Mouse (Mus musculus) heart, adult 2 months (tissue): Measurements from ENCODE around the gene Tmem240. TPM values are rescaled to one million over a fixed set of nuclear protein-coding genes. Genes with fewer than 3 reads are reported as not detected.

Source experiments
- DNase-seq, 2 experiments: peaks; one replicate each; pipeline ENCODE4 v3.0.0; 2021
- H3K27ac ChIP-seq: fragments of 200-600 bp; 2 replicates; pipeline ENCODE4 v1.8.1; 2022
- H3K27me3 ChIP-seq: fragments of 200-500 bp; 2 replicates; pipeline ENCODE4 v1.6.1; 2012; ENCODE audit warnings: mild to moderate bottlenecking, low read length, inconsistent platforms, mixed read lengths; ENCODE audit not compliant: control insufficient read depth, insufficient read depth
- H3K36me3 ChIP-seq: fragments of 200-500 bp; 2 replicates; pipeline ENCODE4 v1.6.1; 2012; ENCODE audit warnings: low read length, inconsistent platforms; ENCODE audit not compliant: control insufficient read depth, insufficient read depth
- H3K4me1 ChIP-seq: fragments of 200-500 bp; 2 replicates; pipeline ENCODE4 v1.6.1; 2011; ENCODE audit warnings: low read length; ENCODE audit not compliant: control insufficient read depth, insufficient read depth
- H3K4me3 ChIP-seq: fragments of 200-600 bp; 2 replicates; pipeline ENCODE4 v1.8.1; 2022
- H3K79me2 ChIP-seq: fragments of 200-500 bp; replicated peaks from 2 replicates; pipeline ENCODE4 v1.6.1; 2012; ENCODE audit warnings: mild to moderate bottlenecking, inconsistent platforms, low read length, moderate library complexity, mixed read lengths; ENCODE audit not compliant: control insufficient read depth, insufficient read depth
- H3K9ac ChIP-seq: fragments of 200-500 bp; 2 replicates; pipeline ENCODE4 v1.6.1; 2012; ENCODE audit warnings: low read depth, mild to moderate bottlenecking, control low read depth, inconsistent platforms, low read length, mixed read lengths
- CTCF ChIP-seq: fragments of 200-600 bp; IDR thresholded peaks from 2 replicates; pipeline ENCODE4 v1.8.1; 2022; ENCODE audit warnings: antibody characterized with exemption, mild to moderate bottlenecking, moderate library complexity
- EP300 ChIP-seq: fragments of 200-500 bp; IDR thresholded peaks from 2 replicates; pipeline ENCODE4 v1.6.1; 2011; ENCODE audit warnings: low read depth, low read length, control low read depth; ENCODE audit not compliant: insufficient read depth
- POLR2A ChIP-seq: fragments of 200-500 bp; IDR thresholded peaks from 2 replicates; pipeline ENCODE4 v1.6.1; 2011; ENCODE audit warnings: mild to moderate bottlenecking, low read depth, low read length, control low read depth; ENCODE audit not compliant: insufficient read depth
- WGBS: fragments of 180-500 bp; shearing (Covaris S2); methylation state at CpG from one replicate; pipeline ENCODE4 v1.1.7; 2018; 5-methylcytosine and 5-hydroxymethylcytosine counted together
- intact Hi-C: fragments of 180-260 bp; cut with DNase I; formaldehyde crosslinking; loops from one replicate; pipeline ENCODE4 v1.15.1; 2025
- polyA plus RNA-seq: library from polyadenylated mRNA; depleted of rRNA; stranded (reverse); fragments of >200 nt; gene quantifications from 2 replicates; pipeline ENCODE4 v1.2.3, GENCODE M21; 2012
- total RNA-seq, 2 experiments: library from RNA; stranded (reverse); gene quantifications; 2 replicates each; pipeline ENCODE4 v1.2.3; 2021

Tmem240 gene
- total and polyA plus RNA-seq, 3 experiments, result 0.26 to 0.33 (median 0.32) TPM

- intact Hi-C loops, result no loop called here
- no peak overlapping the region for H3K9ac ChIP-seq
- no peak for TF ChIP-seq POLR2A
- no peak for TF ChIP-seq EP300
- no peak for TF ChIP-seq CTCF
- peaks cover 27% of the 10 kb centered on the region for H3K4me1 ChIP-seq
- 40% methylated on average over 3 of the region's 3 CpGs for WGBS
- peak overlapping the region; percentile 85 for H3K27ac ChIP-seq
- H3K27me3 ChIP-seq, result no peaks in the 10 kb centered on the region
- H3K4me3 ChIP-seq, result no peak overlapping the region
- no peaks in the 10 kb centered on the region for H3K79me2 ChIP-seq
- DNase-seq, result peak; percentile 53 to 65
- no peaks in the 10 kb centered on the region for H3K36me3 ChIP-seq
Observed at GRCm38 (mm10) chr4:155775855-155776254, 41.3 kb downstream of the Tmem240 start.

DNA sequence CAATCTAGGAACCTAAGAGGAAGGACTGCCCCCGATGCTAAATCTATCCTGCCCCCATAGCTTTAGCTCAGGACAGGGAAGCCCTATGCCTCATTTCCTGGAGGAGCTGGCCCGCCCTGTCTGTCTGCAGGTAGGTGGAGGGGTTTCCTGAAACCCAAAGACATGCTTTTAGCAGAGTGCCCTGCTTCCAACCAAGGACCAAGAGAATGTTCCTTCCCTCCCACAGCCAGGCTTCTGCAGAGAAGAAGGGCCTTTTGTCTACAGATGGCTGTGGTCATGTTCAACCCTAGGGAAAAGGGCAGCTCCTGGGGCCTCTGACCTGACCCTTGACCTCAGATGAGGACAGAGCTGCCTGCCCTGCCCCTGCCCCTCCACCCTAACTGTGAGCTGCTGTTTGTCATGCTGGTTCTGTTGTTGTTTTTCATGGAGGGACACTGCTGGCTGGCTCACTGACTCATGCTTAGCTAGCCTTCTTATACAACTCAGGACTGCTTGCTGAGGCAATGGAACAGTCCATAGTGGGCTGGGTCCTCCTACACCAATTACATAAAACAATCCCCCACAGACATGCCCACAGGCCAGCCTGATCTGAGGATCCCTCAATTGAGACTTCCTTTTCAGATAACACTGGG is 42.2 kb downstream of the Tmem240 start:
- 57% methylated on average over 2 of the region's 2 CpGs for WGBS
- no peak for DNase-seq
- H3K9ac ChIP-seq, result no peak overlapping the region
- intact Hi-C loops, result no loop called here
- H3K27me3 ChIP-seq, result no peaks in the 10 kb centered on the region
- no peak for TF ChIP-seq CTCF
- TF ChIP-seq POLR2A, result no peak
- no peak for TF ChIP-seq EP300
- peaks cover 30% of the 10 kb centered on the region for H3K4me1 ChIP-seq
- peak overlapping the region; percentile 74 for H3K27ac ChIP-seq
- no peak overlapping the region for H3K4me3 ChIP-seq
- no peaks in the 10 kb centered on the region for H3K36me3 ChIP-seq
- H3K79me2 ChIP-seq, result no peaks in the 10 kb centered on the region

DNA sequence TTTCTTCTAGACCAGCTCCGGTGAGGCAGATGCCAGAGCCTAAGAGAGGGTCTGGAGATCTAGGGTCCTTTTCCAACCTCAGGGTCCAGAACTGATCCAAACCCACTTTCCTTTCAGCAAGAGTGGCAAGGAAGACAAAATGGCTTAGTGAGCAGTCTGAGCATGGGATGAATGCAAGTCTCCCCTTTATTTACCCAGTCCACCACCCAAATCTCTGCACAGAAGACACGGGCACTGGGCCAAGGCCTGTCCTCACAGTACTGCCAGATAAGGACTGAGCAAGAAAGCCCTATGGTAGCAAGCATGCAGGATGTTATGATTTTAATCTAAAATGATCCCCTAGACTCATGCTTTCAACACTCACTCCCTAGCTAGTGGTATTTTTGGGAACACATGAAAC is 43.2 kb downstream of the Tmem240 start:
- H3K27me3 ChIP-seq, result no peaks in the 10 kb centered on the region
- peaks cover 30% of the 10 kb centered on the region for H3K4me1 ChIP-seq
- no peaks in the 10 kb centered on the region for H3K36me3 ChIP-seq
- intact Hi-C loops, result no loop called here
- H3K9ac ChIP-seq, result no peak overlapping the region
- H3K27ac ChIP-seq, result peak overlapping the region; percentile 74; the same call in 1 of the 2 replicates
- TF ChIP-seq POLR2A (no peak), CTCF (no peak), EP300 (no peak)
- WGBS, result 33% methylated on average over 2 of the region's 2 CpGs
- no peaks in the 10 kb centered on the region for H3K79me2 ChIP-seq
- no peak for DNase-seq
- H3K4me3 ChIP-seq, result no peak overlapping the region

GRCm38 (mm10) chr4:155779498-155779897 is 44.9 kb downstream of the Tmem240 start:
- H3K4me1 ChIP-seq, result peaks cover 32% of the 10 kb centered on the region
- H3K9ac ChIP-seq, result no peak overlapping the region
- no peak for DNase-seq
- no peak overlapping the region for H3K4me3 ChIP-seq
- no peaks in the 10 kb centered on the region for H3K27me3 ChIP-seq
- 83% methylated on average over 4 of the region's 4 CpGs for WGBS
- H3K27ac ChIP-seq, result peak overlapping the region; percentile 47
- no peaks in the 10 kb centered on the region for H3K36me3 ChIP-seq
- TF ChIP-seq EP300 (no peak), POLR2A (no peak), CTCF (no peak)
- H3K79me2 ChIP-seq, result no peaks in the 10 kb centered on the region
- intact Hi-C loops, result no loop called here

DNA sequence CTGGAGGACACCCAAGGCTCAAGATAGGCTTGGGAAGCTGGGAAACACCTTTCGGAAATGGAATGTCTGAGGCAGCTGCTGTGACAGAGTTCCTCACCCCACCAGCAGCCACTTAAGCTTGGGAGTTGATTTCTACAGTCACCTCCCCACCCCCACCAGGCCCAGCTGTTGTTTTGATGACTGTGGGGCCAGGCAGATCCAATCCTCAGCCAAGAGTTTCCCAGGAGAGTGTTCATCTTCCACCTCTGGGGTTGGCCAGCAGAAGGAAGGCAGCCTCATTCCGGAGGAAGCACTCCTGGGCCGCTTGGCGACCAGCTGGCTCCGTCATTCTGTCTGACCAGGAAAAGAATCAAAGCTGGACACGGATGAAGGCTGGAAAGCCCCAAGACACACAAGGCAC is 46.3 kb downstream of the Tmem240 start:
- Histone ChIP-seq H3K4me3 (no peak overlapping the region), H3K4me1 (peaks cover 24% of the 10 kb centered on the region), H3K36me3 (no peaks in the 10 kb centered on the region), H3K27ac (peak overlapping the region; percentile 75), H3K27me3 (no peaks in the 10 kb centered on the region), H3K79me2 (no peaks in the 10 kb centered on the region), H3K9ac (0 out of 2 replicates have a peak overlapping the region, but pooled peaks have one; percentile 14)
- intact Hi-C loops, result no loop called here
- DNase-seq, result peak; percentile 82 to 88
- TF ChIP-seq EP300 (peak; percentile 85), POLR2A (peak; percentile 49; the same call in 1 of the 2 replicates), CTCF (no peak)
- 10% methylated on average over 6 of the region's 6 CpGs for WGBS

- WGBS, result 26% methylated on average over 16 of the region's 16 CpGs
- Histone ChIP-seq H3K79me2 (no peaks in the 10 kb centered on the region), H3K27me3 (no peaks in the 10 kb centered on the region), H3K4me1 (peaks cover 13% of the 10 kb centered on the region), H3K36me3 (no peaks in the 10 kb centered on the region), H3K4me3 (peak overlapping the region; percentile 60), H3K27ac (peak overlapping the region; percentile 97), H3K9ac (peak overlapping the region; percentile 90)
- intact Hi-C loops, result loop anchor here (1.0 to 2.0 kb wide), 3 partner anchors 13 to 301 kb away; partner anchors contain the start of gene Mrpl20
- TF ChIP-seq CTCF (no peak), EP300 (no peak), POLR2A (no peak)
- DNase-seq, result no peak
Observed at GRCm38 (mm10) chr4:155783486-155784080, 49.0 kb downstream of the Tmem240 start.
